Mouse (Mus musculus) thymus, postnatal 4 days (tissue): ENCODE results near the gene Scgb1b19.
"Not testable (repeated sequence)": the region's sequence is repeated elsewhere in the genome, so short reads cannot be mapped to it uniquely, and the experiment has no call there.

Source experiments
- DNase-seq: peaks from one replicate; pipeline ENCODE4 v3.0.0; 2021

Scgb1b19 gene

DNA sequence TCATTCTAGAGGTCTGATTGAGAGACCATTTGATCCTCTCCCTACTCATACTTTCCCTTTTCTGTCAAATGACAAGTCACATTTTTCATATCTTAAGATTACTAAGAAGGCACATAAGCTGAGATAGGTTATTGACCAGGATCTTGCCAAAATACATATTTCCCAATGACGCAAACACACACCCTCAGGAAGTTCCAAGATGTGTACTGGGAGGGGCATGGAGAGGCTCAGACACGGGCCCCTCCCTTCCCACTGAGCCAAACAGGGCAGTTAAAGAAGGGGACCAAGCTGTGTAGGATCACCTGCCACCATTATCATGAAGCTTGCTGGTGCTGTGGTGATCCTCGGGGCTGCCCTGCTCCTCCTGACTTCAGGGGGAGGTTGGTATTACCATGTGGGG is at the start of gene Scgb1b19:
Gene Scgb1b19 (plus strand): TSS at position 301 of the 400 bp plus-strand sequence.
- not testable (repeated sequence) for DNase-seq

DNA sequence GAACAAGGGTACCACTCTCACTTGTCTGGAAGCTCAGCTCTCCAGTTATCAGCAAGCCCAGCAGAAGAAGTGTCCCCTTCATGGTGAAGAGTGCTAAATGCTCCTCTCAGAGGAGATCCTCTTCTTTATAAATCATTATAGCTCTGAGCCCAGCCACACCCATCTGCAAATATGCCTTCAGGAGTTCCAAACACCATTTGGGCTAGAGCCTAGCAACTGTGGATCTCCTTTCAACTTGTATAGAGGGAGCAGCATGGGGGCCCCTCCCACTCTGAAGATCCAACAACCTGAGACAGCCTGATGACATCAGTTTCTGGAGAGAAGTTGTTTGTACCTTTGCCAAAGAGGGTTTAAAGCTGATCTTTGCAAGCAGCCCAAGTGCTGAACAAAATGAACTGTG is 6.9 kb upstream of the Scgb1b19 start, which contains the start of gene Scgb2b19:
Gene Scgb2b19 (minus strand): TSS at position 101 of the 400 bp plus-strand sequence.
- DNase-seq, result not testable (repeated sequence)
